Mouse (Mus musculus) CH12F3 (cell line): ENCODE measurements around the gene Olfr173.

Experiments
- in situ Hi-C: fragments of 300-500 bp; cut with MboI; formaldehyde crosslinking; loops from 2 replicates; pipeline ENCODE4 v1.14.3; 2020; ENCODE audit warnings: low sequenced_read_pairs

The Olfr173 gene

GRCm38 (mm10) chr16:58800168-58800567 lies at the start of gene Olfr173:
Gene Olfr173 (minus strand): TSS chr16:58800268.
- in situ Hi-C loops, result no loop called here

- in situ Hi-C loops, result no loop called here
Observed at GRCm38 (mm10) chr16:58826732-58827319, 26.8 kb upstream of the Olfr173 start, which contains the start of gene Olfr175-ps1. Gene Olfr175-ps1 (minus strand): TSS chr16:58826782.

GRCm38 (mm10) chr16:58763076-58763475 lies 37.0 kb downstream of the Olfr173 start, which contains the start of gene Olfr172:
Gene Olfr172 (minus strand): TSS chr16:58763176.
- in situ Hi-C loops, result no loop called here

- in situ Hi-C loops, result no loop called here
Observed at GRCm38 (mm10) chr16:58756191-58756590, 43.9 kb downstream of the Olfr173 start.

GRCm38 (mm10) chr16:58751314-58751713 lies 48.8 kb downstream of the Olfr173 start:
- in situ Hi-C loops, result no loop called here

- in situ Hi-C loops, result no loop called here
Observed at GRCm38 (mm10) chr16:58746715-58747114, 53.4 kb downstream of the Olfr173 start.
